Mouse (Mus musculus): Measurements from ENCODE around the gene Ube4b.

The Ube4b gene

DNA sequence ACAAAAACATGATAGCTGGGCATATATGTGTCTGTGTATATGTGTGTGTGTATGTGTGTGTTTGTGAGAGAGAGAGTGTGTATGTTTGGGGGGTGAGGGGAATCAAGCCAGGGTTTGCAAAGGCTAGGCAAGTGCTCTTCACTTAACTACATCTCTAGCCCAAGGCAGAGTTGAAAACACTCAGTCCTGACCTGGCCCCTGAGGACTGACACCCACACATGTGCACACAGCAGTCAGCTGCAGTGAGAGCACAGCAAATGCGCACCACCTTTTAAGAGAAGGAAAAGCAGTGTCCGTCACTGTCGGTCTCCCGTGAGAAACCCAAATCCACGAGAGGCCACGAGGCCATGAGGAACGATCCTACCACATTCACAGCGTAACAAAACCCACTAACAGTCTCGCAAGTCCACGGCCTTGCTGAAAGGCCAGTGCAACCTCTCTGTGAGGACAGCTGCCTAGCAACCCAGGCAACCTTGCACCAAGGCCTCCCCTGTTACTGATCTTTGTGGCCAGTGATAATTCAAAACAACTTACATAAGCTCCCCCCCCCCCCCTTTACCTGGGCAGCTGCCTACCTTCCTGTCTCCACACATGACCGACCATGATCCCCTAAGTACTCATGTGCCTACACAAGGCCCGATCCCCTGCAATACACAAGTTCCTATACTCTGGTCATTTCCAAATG, 33.1 kb downstream of the Ube4b start:
- no peak for DNase-seq

GRCm38 (mm10) chr4:149392359-149392758, 34.2 kb downstream of the Ube4b start:
- DNase-seq: no peak

DNA sequence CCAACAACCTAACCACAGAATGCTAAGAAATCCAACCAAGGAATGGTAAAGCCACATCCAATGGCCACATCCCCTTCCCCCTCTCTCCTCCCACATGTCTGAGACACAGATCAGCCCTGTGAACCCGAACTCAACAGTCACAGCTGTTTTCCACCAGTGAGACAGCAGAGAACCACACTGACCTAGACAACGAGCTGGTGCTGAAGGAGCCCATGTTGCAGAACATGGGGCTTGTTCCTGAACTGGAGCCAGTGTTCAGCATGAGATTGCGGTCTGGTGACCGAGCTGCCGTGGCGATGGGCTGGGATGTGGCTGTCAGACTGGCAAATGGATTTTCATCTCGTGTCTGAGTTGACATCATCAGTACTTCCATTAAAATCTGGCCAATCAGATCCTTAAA, 45.5 kb downstream of the Ube4b start:
- no peak for DNase-seq

GRCm38 (mm10) chr4:149379881-149380280, 46.7 kb downstream of the Ube4b start:
- no peak for DNase-seq

DNA sequence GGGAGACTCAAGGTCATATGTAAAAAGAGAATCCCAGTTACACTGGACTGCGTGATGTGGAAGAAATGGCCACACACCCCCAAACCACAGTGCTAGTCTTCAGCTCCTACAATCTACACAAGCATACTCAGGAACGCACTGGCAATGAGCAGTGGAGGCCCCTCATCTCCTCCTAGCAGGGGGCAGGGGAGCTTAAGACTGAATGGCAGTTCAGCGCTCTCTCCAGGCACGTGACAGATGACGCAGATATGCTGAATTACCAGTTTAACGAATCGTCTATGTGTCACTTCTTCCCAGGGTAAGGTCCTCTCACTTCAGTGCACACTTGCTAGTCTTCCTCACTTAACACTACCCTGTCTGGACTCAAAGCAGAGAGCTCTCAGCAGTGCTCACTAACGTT, 47.7 kb downstream of the Ube4b start:
- no peak for DNase-seq

GRCm38 (mm10) chr4:149376034-149376433, 50.5 kb downstream of the Ube4b start:
- no peak for DNase-seq

- no peak for DNase-seq
These were observed 51.9 kb downstream of the Ube4b start for GRCm38 (mm10) chr4:149374662-149375061.

- DNase-seq: no peak
These were observed 52.6 kb downstream of the Ube4b start for GRCm38 (mm10) chr4:149373927-149374326.

- peak; percentile 72 for DNase-seq
These were observed 53.1 kb downstream of the Ube4b start for GRCm38 (mm10) chr4:149373431-149373830.

DNA sequence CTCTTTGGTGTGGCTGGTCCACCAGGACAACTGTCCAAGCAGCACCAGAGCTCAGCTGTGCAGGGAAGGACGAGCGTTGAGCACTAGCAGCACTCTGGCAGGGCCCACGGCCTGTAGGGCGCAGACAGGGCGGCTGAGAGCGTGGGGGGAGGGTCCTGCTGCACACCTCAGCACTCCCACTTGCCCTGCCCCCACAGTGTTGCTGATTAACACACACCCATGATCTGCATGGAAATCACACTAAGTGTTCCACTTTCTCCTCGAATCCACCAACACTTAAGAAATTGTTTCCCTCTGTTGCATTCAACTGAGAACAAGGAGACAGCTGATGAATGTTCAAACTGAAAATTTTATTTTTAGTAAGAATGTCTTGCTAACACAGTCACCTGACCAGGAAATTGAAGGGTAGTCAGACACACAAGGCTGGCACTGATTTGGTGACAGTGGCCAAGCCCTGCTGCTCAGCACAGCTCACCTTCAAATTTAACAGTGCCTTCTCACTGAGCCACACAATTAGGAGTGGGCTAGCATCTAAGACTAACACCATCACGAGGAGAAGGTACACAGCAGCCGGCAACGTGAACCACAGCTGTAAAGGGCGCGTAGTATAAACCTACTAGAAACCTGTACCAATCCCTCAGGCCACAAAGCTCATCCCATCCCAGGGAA, 60.7 kb downstream of the Ube4b start:
- peak; percentile 34 for DNase-seq

DNA sequence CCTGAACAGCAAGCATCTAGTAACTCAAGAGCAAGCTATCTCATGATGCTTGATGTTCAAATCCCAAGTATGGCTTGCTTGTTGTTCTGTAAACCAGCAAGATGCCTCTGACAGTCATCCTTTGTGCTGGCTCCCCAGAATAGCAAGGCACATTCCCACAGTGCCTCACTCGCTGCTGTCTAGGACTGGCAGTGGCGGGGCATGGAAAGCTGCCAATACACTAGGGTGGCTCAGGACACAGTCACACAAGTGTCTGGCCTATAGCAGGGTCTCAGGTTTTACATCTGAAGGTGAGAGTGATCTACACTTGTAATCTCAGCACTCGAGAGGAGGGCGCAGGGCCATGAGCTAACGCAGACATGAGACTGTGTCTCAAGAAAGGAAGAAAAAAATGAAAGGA, 61.7 kb downstream of the Ube4b start:
- DNase-seq: peak; percentile 38

- DNase-seq: no peak
These were observed 65.5 kb downstream of the Ube4b start for GRCm38 (mm10) chr4:149361051-149361450.

GRCm38 (mm10) chr4:149360647-149361046, 65.9 kb downstream of the Ube4b start:
- DNase-seq: no peak

DNA sequence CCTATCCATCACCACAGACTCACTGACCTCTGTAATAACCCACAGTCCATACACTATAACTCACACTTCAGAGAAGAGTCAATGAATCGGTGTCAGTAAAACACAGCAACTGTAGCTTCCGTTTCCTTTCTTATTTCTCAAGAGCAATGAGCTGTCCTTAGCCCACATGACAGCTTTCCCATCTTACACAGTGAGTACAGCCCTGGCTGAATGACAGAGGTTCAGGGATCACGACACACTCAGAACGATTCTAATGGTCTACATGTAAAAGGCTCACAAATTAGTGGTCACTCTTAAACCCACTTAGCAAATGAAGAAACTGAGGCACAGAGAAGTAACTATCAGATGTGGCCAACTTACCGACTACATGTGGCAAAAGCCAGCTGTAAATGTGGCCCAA, 68.6 kb downstream of the Ube4b start:
- DNase-seq: no peak

DNA sequence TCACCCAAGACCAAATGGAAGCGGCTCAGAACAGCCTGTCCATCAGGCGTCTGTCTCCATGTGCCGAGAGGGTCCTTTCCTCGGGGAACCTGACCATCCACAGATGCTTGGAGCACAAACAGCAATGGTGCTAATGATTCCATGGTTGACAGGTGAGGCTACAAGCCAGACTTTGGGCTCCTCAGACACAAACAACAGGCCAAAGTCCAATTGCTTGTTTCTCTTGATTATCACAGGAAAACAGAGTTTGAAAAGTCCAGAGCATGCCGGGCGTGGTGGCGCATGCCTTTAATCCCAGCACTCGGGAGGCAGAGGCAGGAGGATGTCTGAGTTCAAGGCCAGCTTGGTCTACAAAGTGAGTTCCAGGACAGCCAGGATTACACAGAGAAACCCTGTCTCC, 71.9 kb downstream of the Ube4b start:
- DNase-seq: no peak

DNA sequence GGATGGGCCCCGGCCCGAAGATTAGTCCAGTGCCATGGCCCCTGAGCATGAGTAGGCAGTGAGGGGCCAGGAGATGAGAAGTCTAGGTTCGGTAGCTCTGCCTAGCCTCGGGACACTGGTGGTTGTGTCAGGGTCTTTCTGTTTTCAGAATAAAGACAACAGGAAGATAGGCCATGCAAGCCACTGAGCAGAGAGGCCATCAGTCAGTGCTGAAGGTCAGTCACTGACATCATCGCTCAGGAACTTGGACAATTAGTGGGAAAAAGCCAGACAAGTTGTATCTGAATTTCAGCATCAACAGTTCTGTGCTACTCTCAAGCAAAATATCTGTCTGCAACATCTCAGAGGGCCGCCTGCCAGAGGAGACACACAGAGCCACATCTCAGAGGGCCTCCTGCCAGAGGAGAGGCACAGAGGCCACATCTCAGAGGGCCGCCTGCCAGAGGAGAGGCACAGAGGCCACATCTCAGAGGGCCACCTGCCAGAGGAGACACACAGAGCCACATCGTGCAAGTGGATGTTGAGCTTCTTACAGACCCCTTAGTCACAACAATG, 74.9 kb downstream of the Ube4b start:
- no peak for DNase-seq

- DNase-seq: no peak
These were observed 77.6 kb downstream of the Ube4b start for GRCm38 (mm10) chr4:149348963-149349362.

DNA sequence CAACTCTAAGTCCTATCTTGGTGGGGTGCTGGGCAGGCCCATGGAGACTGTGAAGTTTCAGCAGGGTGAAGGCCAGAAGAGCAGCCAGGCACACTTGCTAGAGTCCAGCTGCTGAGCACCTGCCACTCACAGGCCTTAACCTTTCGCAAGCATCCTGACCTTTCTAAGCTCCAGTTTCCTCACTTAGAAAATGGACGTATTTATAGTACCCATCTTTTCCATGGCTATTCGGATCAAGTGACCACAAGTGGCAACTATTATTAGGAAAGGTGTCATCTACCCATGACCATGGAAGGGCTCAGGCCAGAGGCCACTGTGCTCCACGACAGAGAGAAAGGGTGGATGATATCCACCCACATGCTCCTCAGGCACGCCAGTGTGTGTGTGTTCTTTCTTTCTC, 80.7 kb downstream of the Ube4b start:
- no peak for DNase-seq

GRCm38 (mm10) chr4:149344311-149344710, 82.2 kb downstream of the Ube4b start:
- DNase-seq: no peak

DNA sequence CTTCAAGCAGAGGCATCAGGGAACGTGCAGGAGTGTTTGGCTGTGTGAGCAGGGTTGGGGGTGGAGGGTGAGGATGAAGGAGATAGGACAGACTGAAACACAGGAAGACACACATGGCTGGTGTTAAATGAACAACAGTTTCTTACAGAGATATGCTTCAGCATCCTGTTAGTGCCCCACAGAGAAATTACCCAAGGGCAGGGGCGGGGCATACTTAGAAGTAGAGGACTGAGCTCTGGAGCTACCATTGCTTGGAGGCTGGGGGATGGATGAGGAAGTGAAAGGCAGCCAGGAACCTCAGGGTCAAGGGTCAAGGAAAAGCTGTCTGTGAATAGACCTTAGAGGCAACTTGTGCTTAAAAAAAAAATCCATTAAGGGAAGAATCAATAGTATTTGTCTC, 85.9 kb downstream of the Ube4b start:
- DNase-seq: no peak

- DNase-seq: no peak
These were observed 86.9 kb downstream of the Ube4b start for GRCm38 (mm10) chr4:149339426-149340214.

DNA sequence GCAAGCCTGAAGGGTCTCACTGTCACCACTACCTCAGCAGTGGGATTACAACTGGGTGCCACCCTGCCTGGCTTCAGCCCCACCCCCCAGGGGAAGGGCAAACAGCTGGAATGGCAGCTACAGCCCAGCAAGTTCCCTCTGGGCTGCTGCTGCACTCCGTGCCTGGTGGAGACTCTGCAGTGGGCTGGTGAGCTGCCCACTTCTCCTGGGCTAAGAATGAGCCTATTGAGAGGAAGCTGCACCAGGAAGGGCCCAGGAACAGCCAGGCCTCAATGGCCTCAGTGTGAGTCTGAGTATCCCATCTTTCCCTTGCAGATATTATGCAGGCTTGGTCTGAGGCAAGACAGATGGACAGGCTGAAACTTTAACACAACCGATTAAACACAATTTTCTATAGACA, 88.4 kb downstream of the Ube4b start:
- no peak for DNase-seq

DNA sequence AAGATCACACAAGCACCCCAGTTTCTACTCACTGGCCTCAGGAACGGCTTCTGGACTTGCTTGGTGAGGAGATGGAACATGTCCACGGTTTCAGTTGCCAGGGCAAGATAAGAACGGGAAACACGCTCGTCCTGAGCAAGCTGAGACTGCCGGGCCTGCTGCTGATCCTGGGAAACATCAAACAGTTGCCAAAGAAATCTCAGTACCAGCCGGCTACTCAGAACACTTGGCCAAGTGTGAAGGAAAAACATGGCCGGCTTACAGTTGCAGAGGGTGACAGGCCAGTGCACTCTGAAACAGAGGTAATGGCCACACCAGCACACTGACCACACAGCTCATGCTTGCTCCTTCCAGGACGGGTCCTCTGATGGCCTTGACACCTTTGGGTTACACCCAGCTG, 89.2 kb downstream of the Ube4b start:
- DNase-seq: no peak

DNA sequence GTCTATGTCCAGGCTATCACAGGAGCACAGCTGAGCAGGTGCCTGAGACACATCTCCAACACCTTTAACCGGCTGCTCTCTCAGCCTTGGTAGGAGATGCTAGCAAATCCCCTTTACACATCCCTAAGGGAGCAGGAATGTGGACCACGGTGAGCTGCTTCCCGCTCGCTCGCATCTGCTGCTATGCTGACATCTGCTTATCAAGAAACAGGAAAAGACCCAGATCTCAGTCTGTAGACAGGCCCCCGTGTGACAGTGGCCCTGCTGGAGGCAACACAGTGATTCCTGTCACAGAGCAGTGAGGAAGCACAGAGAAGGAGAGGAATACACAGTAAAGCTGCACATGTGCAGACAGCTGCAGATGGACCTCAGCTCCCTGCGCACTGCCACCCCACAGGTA, 90.2 kb downstream of the Ube4b start:
- no peak for DNase-seq
